ENCODE assay signal across 14 mouse cellular contexts in genomic region chr13:58904742-58905735, GRCm38 (mm10).
DNase-seq lines count a peak whose midpoint lies in the region; ATAC-seq and TF ChIP-seq lines count a peak whose summit lies in the region.
"Had no signal": no experiment of that assay in that cellular context is flagged by ENCODE, and none has a peak within 500 bp of the region (broad histone marks: within the 10 kb centered on the region; RNA-seq: fewer than 3 reads in every experiment).

No protein-coding gene starts in this region.

- H3K27ac ChIP-seq in hindbrain, embryonic 14.5 days = peak overlapping the region; percentile 68
- 0 out of 2 replicates have a peak overlapping the region, but pooled peaks have one; percentile 50 for H3K27ac ChIP-seq in neural tube, embryonic 12.5 days
- H3K27ac ChIP-seq in thymus, adult 2 months (ENCODE audit: control insufficient read depth, insufficient read depth, low read length) = no peak overlapping the region
- H3K27ac ChIP-seq: stomach, postnatal 0 days had no signal

- no peak for TF ChIP-seq POLR2A in thymus, adult 2 months (IDR thresholded peaks at IDR 0.05; ENCODE audit: control insufficient read depth, extremely low read depth, insufficient read depth, low read length, poor library complexity)

- peak; percentile 42 for ATAC-seq in frontal cortex, adult (ENCODE audit: low TSS enrichment)
- peak; percentile 69; the same call in 1 of the 2 replicates for ATAC-seq in hindbrain, embryonic 14.5 days (ENCODE audit: low FRiP score)
- ATAC-seq in neural tube, embryonic 12.5 days (ENCODE audit: low FRiP score, low read depth) = peak; percentile 61; the same call in 1 of the 2 replicates
- ATAC-seq: Patski had no signal

- H3K27me3 ChIP-seq in hindbrain, embryonic 14.5 days (ENCODE audit: control insufficient read depth, insufficient read depth, low read length) = no peaks in the 10 kb centered on the region
- no peaks in the 10 kb centered on the region for H3K27me3 ChIP-seq in neural tube, embryonic 12.5 days (replicated peaks)
- H3K27me3 ChIP-seq in thymus, adult 2 months (ENCODE audit: control insufficient read depth, insufficient read depth, low read length) = no peaks in the 10 kb centered on the region
- H3K27me3 ChIP-seq: Patski had no signal

- H3K36me3 ChIP-seq in hindbrain, embryonic 14.5 days (replicated peaks; ENCODE audit: control insufficient read depth, insufficient read depth) = no peaks in the 10 kb centered on the region
- peaks cover 2% of the 10 kb centered on the region; the same call in 1 of the 2 replicates for H3K36me3 ChIP-seq in neural tube, embryonic 12.5 days
- H3K36me3 ChIP-seq in thymus, adult 2 months (ENCODE audit: control insufficient read depth, insufficient read depth, low read length) = no peaks in the 10 kb centered on the region

- DNase-seq in frontal cortex, postnatal 36 days (ENCODE audit: low spot score in 2 of 2) = no peak
- DNase-seq in embryo, embryonic 10.5 days (ENCODE audit: low spot score) = peak; percentile 59
- no peak for DNase-seq in hindbrain, embryonic 14.5 days (ENCODE audit: low spot score)
- DNase-seq in cerebellum, postnatal 4 days (ENCODE audit: low spot score in 2 of 2) = no peak
- DNase-seq in thymus, adult 2 months = no peak
- no peak for DNase-seq in retina, postnatal 1 day
- DNase-seq: adrenal gland, postnatal 14 days; cerebellum, adult 18-20 months; heart, postnatal 10 days; lung, postnatal 36 days had no signal

- no peak overlapping the region for H3K4me3 ChIP-seq in hindbrain, embryonic 14.5 days (replicated peaks; ENCODE audit: low read length)
- no peak overlapping the region for H3K4me3 ChIP-seq in neural tube, embryonic 12.5 days
- no peak overlapping the region for H3K4me3 ChIP-seq in thymus, adult 2 months (ENCODE audit: control insufficient read depth, insufficient read depth, low read length)

- no peak overlapping the region for H3K9ac ChIP-seq in hindbrain, embryonic 14.5 days
- H3K9ac ChIP-seq in neural tube, embryonic 12.5 days = no peak overlapping the region

- no peak overlapping the region for H3K4me2 ChIP-seq in hindbrain, embryonic 14.5 days (replicated peaks)
- peak overlapping the region; percentile 22; the same call in 1 of the 2 replicates for H3K4me2 ChIP-seq in neural tube, embryonic 12.5 days (replicated peaks)

- no peak for TF ChIP-seq CTCF in thymus, adult 2 months (IDR thresholded peaks at IDR 0.05; ENCODE audit: borderline replicate concordance, control insufficient read depth, extremely low read depth, insufficient read depth, low read length, poor library complexity)

- WGBS in hindbrain, embryonic 14.5 days = 26% methylated on average over 13 of the region's 13 CpGs
- WGBS in neural tube, embryonic 12.5 days = 24% methylated on average over 13 of the region's 13 CpGs
- 88% methylated on average over 13 of the region's 13 CpGs for WGBS in thymus, adult 2 months

- peaks cover 52% of the 10 kb centered on the region for H3K4me1 ChIP-seq in hindbrain, embryonic 14.5 days (replicated peaks; ENCODE audit: control insufficient read depth, insufficient read depth, low read length)
- peaks cover 53% of the 10 kb centered on the region for H3K4me1 ChIP-seq in neural tube, embryonic 12.5 days
- H3K4me1 ChIP-seq in thymus, adult 2 months (replicated peaks; ENCODE audit: control insufficient read depth, insufficient read depth, low read length) = no peaks in the 10 kb centered on the region

- H3K9me3 ChIP-seq in hindbrain, embryonic 14.5 days (ENCODE audit: control insufficient read depth, low read length) = peaks cover 2% of the 10 kb centered on the region; the same call in 1 of the 2 replicates
- H3K9me3 ChIP-seq in neural tube, embryonic 12.5 days = no peaks in the 10 kb centered on the region; the same call in 1 of the 2 replicates
